In genomic region chr1:21227756-21228395, GRCm38 (mm10) we compare ENCODE assay signal across 7 mouse cellular contexts. TPM values are rescaled to one million over a fixed set of nuclear protein-coding genes. Genes with fewer than 3 reads are reported as not detected.
"Had no signal": no experiment of that assay in that cellular context is flagged by ENCODE, and none has a peak within 500 bp of the region (broad histone marks: within the 10 kb centered on the region; RNA-seq: fewer than 3 reads in every experiment).

No protein-coding gene starts in this region.

- DNase-seq: kidney, adult 8-10 months; left cerebral cortex, postnatal 4 days; right cerebral cortex, postnatal 4 days; thymus, postnatal 36 days had no signal

- ATAC-seq: intestine, postnatal 0 days; midbrain, embryonic 15.5 days had no signal

RNA-seq across cellular contexts. Expression of gene Gsta3, which starts 12.5 kb away (rescaled TPM):
- total RNA-seq: neutrophil, adult 5-6 weeks had no signal
